Mouse (Mus musculus) bone marrow macrophage, adult 2 months (primary cell): ENCODE measurements around the gene Ppp1r14b. TPM values are rescaled to one million over a fixed set of nuclear protein-coding genes. Genes with fewer than 3 reads are reported as not detected.
A peak's percentile ranks its signal among the peaks of the same experiment; 100 is the strongest.

Experiments used
- H3K27ac ChIP-seq: 2 replicates; pipeline ENCODE4 v1.5.1; 2012; ENCODE audit warnings: low read depth, low read length; ENCODE audit not compliant: insufficient read depth
- H3K4me1 ChIP-seq: 2 replicates; pipeline ENCODE4 v1.6.1; 2012; ENCODE audit warnings: low read length; ENCODE audit not compliant: control insufficient read depth, insufficient read depth
- H3K4me3 ChIP-seq: 2 replicates; pipeline ENCODE4 v1.5.1; 2012; ENCODE audit warnings: mild to moderate bottlenecking, low read length, moderate library complexity; ENCODE audit not compliant: insufficient read depth
- CTCF ChIP-seq: IDR thresholded peaks from 2 replicates; pipeline ENCODE4 v1.5.1; 2012; ENCODE audit warnings: low read depth, mild to moderate bottlenecking, low read length, moderate library complexity
- POLR2A ChIP-seq: IDR thresholded peaks from 2 replicates; pipeline ENCODE4 v1.6.1; 2012; ENCODE audit warnings: mild to moderate bottlenecking, low read depth, low read length, borderline replicate concordance
- polyA plus RNA-seq: library from polyadenylated mRNA; stranded (reverse); fragments of >200 nt; gene quantifications from 2 replicates; pipeline ENCODE4 v1.2.4, GENCODE M21; 2012; ENCODE audit not compliant: missing spikeins, insufficient read depth, insufficient read length

Gene Ppp1r14b
- polyA plus RNA-seq, 1 experiment, result 73.7 TPM

DNA sequence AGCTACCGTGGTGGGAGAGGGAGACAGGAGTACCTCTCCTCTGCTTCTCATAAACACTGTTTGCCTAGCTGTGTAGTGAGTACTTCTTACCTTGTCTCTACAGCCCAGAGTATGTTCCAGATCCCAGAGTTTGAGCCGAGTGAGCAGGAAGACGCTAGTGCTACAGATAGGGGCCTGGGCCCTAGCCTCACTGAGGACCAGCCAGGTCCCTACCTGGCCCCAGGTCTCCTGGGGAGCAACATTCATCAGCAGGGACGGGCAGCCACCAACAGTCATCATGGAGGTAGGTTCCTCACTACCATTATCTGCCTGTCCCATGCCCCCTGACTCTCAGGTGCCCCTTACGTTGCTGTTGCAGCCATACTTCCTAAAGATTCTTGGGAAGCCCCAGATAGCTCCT is 32.0 kb upstream of the Ppp1r14b start:
- no peak for TF ChIP-seq CTCF
- no peak for TF ChIP-seq POLR2A
- Histone ChIP-seq H3K4me3 (peak overlapping the region; percentile 64), H3K4me1 (peaks cover 15% of the 10 kb centered on the region), H3K27ac (peak overlapping the region; percentile 40)

- Histone ChIP-seq H3K27ac (no peak overlapping the region), H3K4me3 (no peak overlapping the region), H3K4me1 (peaks cover 19% of the 10 kb centered on the region)
- TF ChIP-seq POLR2A, result no peak
- TF ChIP-seq CTCF, result no peak
Observed at GRCm38 (mm10) chr19:6943709-6944108, 31.1 kb upstream of the Ppp1r14b start.

DNA sequence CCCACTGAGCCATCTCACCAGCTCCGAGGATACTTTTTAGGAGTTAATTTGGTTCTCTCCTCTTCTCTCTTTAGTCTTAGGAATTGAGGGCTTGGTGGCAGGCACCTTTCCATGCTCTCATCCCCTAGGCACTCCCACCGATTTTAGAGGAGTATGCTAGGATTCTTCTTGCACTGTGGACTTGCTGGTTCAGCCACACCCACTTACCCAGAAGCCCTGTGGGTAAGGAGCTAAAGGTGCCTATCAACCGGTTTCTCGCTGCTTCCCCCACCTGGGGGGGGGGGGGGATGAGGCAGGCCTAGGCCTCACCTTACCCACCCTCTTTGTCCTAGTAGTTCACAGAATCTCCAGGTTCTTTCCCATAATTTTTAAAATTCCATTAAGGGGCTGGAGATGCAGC is 27.0 kb upstream of the Ppp1r14b start:
- H3K4me3 ChIP-seq, result no peak overlapping the region
- no peak for TF ChIP-seq POLR2A
- no peak for TF ChIP-seq CTCF
- H3K4me1 ChIP-seq, result peaks cover 27% of the 10 kb centered on the region

GRCm38 (mm10) chr19:6948186-6948585 is 26.6 kb upstream of the Ppp1r14b start:
- no peak overlapping the region for H3K4me3 ChIP-seq
- H3K27ac ChIP-seq, result no peak overlapping the region
- no peak for TF ChIP-seq CTCF
- no peak for TF ChIP-seq POLR2A
- peaks cover 32% of the 10 kb centered on the region for H3K4me1 ChIP-seq

More for the DNA sequence above, 27.0 kb upstream of the Ppp1r14b start:
- H3K27ac ChIP-seq, result no peak overlapping the region

DNA sequence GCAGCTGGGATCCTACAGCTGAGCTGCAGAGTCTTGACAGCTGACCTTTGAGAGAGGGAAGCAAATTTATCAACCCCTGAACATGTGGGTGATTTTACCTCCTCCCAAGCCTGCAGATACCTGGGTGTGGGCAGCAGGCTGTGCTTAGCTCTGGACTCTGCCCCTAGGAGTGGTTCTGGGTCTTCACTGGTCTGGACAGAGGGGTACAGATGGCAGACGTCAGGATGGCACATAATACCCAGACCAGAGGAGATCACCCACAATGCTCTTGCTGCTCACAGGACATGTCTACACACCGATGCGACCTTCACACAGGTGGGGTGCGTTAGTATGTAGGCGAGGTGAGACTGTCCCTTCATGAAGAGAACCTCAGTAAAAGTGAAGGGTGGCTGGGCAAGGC is 25.2 kb upstream of the Ppp1r14b start:
- Histone ChIP-seq H3K4me3 (no peak overlapping the region), H3K27ac (no peak overlapping the region), H3K4me1 (peaks cover 31% of the 10 kb centered on the region)
- TF ChIP-seq POLR2A (no peak), CTCF (no peak)

DNA sequence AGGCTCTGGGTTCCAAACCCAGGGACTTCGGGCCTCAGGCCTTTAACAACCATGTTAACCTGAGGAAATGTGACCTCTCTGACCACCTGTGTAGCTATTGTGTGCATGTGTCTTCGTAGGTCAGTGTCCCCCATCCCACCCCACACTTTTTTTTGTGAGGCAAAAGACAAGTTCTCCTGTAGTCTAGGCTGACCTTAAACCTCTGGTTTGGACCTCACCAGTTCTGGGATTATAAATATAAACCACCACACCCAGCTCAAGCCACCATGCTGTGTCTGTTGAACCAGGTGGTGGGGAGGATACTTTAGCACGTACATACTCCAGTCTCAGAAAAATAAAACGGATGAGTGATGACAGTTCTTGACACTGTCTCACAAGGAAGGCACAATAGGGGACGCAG is 24.8 kb upstream of the Ppp1r14b start:
- Histone ChIP-seq H3K27ac (no peak overlapping the region), H3K4me1 (peaks cover 31% of the 10 kb centered on the region), H3K4me3 (peak overlapping the region; percentile 86)
- TF ChIP-seq POLR2A (no peak), CTCF (no peak)

GRCm38 (mm10) chr19:6950613-6951153 is 24.1 kb upstream of the Ppp1r14b start:
- TF ChIP-seq POLR2A, result no peak
- TF ChIP-seq CTCF, result no peak
- Histone ChIP-seq H3K4me3 (peak overlapping the region; percentile 86), H3K4me1 (peaks cover 31% of the 10 kb centered on the region), H3K27ac (peak overlapping the region; percentile 91)

DNA sequence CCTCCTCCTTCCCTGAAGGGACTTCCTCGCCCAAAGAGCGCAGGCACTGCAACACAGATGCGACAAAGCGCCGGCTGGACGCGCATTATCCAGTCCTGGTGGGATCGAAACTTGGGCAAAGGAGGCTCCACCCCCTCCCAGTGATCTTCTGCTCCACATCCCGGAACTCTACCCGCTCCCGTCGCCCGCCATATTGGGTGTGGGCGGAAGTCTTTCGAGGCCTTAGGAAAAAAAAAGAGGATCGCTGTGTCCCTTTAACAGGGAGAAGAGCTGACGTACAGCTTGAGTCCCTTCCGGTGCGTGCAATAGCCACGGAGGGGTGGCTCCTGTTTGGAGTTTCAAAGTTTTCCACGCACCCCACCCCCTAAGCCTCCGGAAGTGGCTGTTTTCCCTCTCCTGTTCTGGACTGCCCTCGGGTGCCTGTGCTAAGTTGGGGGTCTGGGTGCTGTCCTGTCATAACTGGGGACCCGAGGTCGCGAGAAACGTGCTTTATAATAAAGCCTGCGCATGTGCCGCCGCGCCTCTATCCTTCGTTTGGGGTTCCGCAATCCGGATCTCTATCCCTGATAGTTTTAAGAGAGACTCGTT is 23.3 kb upstream of the Ppp1r14b start:
- Histone ChIP-seq H3K4me3 (peak overlapping the region; percentile 86), H3K27ac (peak overlapping the region; percentile 91), H3K4me1 (peaks cover 25% of the 10 kb centered on the region)
- TF ChIP-seq POLR2A, result no peak
- TF ChIP-seq CTCF, result no peak

DNA sequence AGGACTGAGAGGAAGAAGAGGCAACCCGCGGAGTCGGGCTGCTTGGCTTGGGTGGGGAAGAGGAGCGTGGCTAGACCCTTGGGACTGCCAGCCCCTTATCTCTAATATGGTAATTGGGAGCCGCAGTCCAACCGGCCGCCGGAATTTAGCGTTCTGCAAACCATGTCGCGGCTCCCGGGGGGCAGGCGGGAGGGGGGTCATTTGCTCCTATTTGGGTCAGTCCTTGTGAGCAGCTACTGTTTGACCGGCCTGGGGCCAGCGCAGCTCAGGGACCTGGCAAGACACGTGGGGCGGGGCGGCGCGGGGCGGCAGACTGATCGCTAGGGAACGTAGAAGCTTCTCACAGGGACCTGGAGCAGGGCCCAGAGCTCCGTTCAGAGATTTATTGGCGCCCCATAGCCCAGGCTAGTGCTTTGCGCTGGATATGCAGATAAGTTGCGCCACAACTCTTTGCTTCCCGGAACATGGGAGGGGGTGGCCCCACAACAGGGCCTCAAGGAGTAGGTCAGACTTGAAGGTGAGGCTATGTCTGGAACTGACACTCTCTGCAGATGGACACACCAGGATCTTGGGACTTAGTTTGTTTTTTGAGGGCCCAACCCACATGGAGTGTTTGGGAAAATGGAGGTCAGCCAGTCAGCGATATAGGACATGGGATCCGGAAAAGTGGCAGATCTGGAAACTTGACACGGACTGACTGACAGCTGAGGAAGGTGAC is 22.6 kb upstream of the Ppp1r14b start:
- peak overlapping the region; percentile 91 for H3K27ac ChIP-seq
- TF ChIP-seq POLR2A (no peak), CTCF (no peak)
- peaks cover 18% of the 10 kb centered on the region for H3K4me1 ChIP-seq
- peak overlapping the region; percentile 76 for H3K4me3 ChIP-seq

GRCm38 (mm10) chr19:6952712-6953037 is 22.1 kb upstream of the Ppp1r14b start:
- Histone ChIP-seq H3K4me3 (peak overlapping the region; percentile 76), H3K27ac (peak overlapping the region; percentile 91), H3K4me1 (peaks cover 18% of the 10 kb centered on the region)
- TF ChIP-seq CTCF, result no peak
- TF ChIP-seq POLR2A, result no peak
